Mouse (Mus musculus) left cerebral cortex, adult 8-10 months (tissue): ENCODE results near the gene Rhox13. TPM values are rescaled to one million over a fixed set of nuclear protein-coding genes. Genes with fewer than 3 reads are reported as not detected.

Experiments used
- DNase-seq, 2 experiments: peaks; one replicate each; pipeline ENCODE4 v3.0.0; 2022; ENCODE audit warnings: low spot score in 2 of 2
- total RNA-seq, 4 experiments: library from RNA; stranded (reverse); gene quantifications; 2 replicates each; pipeline ENCODE4 v1.2.4; 2022

The Rhox13 gene
- total RNA-seq: not detected

- DNase-seq: no peak
These were observed at the start of gene Rhox13 for GRCm38 (mm10) chrX:38120982-38121381. Gene Rhox13, plus strand, starts transcription at chrX:38121219.

- DNase-seq: peak in 1 of 2 experiments; percentile 26
These were observed 36.8 kb upstream of the Rhox13 start for GRCm38 (mm10) chrX:38084226-38084625.

GRCm38 (mm10) chrX:38085041-38085440 lies 36.0 kb upstream of the Rhox13 start, which contains the start of gene Rhox11:
Gene Rhox11, minus strand, starts transcription at chrX:38085141.
- DNase-seq: no peak

GRCm38 (mm10) chrX:38110807-38111206 lies 10.2 kb upstream of the Rhox13 start, which contains the start of gene Rhox12:
Gene Rhox12, minus strand, starts transcription at chrX:38110907.
- DNase-seq: no peak

- no peak for DNase-seq
These were observed 459 bp downstream of the Rhox13 start for GRCm38 (mm10) chrX:38121478-38121877.

GRCm38 (mm10) chrX:38159097-38159496 lies 38.1 kb downstream of the Rhox13 start:
- no peak for DNase-seq

- no peak for DNase-seq
These were observed 44.3 kb downstream of the Rhox13 start for GRCm38 (mm10) chrX:38165315-38165714.

GRCm38 (mm10) chrX:38166064-38166463 lies 45.0 kb downstream of the Rhox13 start:
- no peak for DNase-seq

- no peak for DNase-seq
These were observed 45.6 kb downstream of the Rhox13 start for GRCm38 (mm10) chrX:38166592-38166991.

Other genes starting within 250 kb of the Rhox13 start
- not detected for gene Rhox8, start 242.3 kb upstream of the Rhox13 start, total RNA-seq
- gene Rhox7b, start 224.0 kb upstream of the Rhox13 start, total RNA-seq: not detected
- gene Rhox9, start 219.4 kb upstream of the Rhox13 start, total RNA-seq: not detected
- gene Btg1-ps1, start 102.4 kb upstream of the Rhox13 start, total RNA-seq: not detected
- not detected for gene Btg1-ps2, start 78.1 kb upstream of the Rhox13 start, total RNA-seq
- gene Rhox10, start 54.7 kb upstream of the Rhox13 start, total RNA-seq: not detected
- gene Rhox11, start 36.1 kb upstream of the Rhox13 start, total RNA-seq: not detected
- gene Rhox12, start 10.3 kb upstream of the Rhox13 start, total RNA-seq: not detected
- gene Zbtb33, start 68.6 kb downstream of the Rhox13 start, total RNA-seq: 10 to 100 TPM; 20.6 to 26.4 (median 22.3) TPM
- gene Tmem255a, start 131.2 kb downstream of the Rhox13 start, total RNA-seq: 10 to 100 TPM; 20.8 to 24.7 (median 23.9) TPM
- not detected for gene Atp1b4, start 195.0 kb downstream of the Rhox13 start, total RNA-seq